Mouse (Mus musculus) 3T3-L1 (cell line): ENCODE measurements around the gene Leng8.

Experiments used
- DNase-seq: peaks from one replicate; pipeline ENCODE4 v3.0.0-alpha.2; 2015; ENCODE audit warnings: low read depth, low spot score

Gene Leng8

DNA sequence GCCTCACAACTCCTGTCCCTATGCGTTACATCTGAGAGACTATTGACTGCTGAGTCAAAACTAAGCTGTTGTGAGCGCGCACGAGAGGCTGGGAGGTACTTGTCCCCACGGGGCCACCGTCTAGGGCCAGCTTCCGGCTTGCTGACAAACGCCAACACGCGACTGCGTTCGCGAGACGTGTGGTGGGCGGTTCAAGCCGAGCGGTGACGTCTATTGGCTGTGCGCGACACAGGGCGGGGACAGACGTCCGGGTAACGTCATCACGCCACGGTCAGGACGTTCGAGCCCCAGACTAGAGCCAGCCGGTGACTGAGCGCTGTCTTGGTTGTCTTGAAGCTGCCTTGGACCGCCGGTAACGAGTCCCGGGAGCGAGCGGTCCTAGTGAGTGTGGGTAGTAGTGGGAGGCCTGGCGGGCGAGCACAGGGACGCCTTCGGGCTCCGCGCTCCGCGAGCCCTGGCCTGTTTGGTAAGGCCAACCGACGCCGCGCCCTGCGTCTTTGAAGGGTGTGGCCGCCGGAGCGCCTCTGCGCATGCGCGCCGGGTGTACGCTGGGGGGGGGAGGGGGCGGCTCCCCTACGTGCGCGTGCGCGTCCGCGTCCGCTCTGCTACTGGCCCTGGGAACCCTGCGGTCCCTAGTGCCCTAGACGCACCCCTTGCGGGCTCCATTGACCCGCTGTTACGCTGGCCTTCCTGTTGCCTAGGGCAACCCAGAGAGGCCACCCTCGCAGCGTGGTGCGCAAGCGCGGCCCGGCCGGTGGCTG is at the start of gene Leng8:
Leng8 (plus strand) TSS at position 269 of the 761 bp plus-strand sequence.
- peak; percentile 96 for DNase-seq

DNA sequence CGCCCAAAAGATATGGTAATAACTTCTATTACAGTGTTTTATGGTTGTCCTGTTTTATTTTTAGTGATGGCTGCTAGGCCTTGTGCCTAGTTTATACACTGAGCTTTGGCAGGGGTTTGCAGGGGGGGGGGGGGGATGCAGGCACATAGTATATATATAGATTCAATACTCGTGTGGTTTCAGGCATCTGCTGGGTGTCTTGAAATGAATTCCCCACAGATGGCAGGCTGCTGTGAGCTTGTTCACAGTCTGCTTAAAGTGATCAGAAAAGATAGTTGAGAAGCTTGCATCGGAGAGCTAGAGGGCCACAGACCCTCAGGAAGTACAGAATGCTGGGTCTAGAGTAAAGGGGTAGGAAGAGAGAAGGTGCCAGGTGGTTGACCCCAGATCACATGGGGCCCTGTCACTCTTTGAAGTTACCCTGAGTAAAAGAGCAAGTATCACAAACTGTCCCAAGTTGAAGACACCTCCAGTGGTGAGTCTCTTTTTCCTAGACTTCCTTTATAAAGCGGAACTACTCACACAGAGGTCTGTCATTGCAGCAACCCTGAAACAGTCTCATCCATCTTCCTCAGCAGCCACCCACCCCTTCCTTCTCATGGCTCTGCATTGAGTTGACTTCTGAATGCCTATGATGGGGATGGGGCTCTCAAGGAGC is 49.5 kb upstream of the Leng8 start:
- DNase-seq = no peak

GRCm38 (mm10) chr7:4087896-4088480 is 48.9 kb upstream of the Leng8 start:
- DNase-seq = no peak

GRCm38 (mm10) chr7:4088679-4089078 is 48.2 kb upstream of the Leng8 start:
- no peak for DNase-seq

GRCm38 (mm10) chr7:4091170-4091569 is 45.7 kb upstream of the Leng8 start:
- DNase-seq = no peak

DNA sequence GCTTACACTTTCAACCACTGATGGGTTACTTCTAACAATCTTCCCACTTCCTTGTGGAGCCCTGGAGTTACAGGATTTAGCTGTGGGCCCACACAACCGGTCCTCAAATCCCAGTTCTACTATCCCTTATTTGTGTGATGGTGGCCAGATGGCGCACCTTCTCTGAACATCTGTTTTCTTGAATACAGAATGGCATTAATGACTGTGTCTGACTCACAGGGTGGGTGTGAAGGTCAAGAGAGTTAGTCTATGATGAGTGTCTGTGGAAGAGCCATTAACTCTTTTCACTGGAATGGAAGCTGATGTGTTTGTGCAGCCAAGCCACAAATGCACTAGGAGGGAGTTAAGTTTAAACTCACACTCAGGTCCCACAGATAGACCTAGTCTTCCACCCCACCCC is 38.5 kb upstream of the Leng8 start:
- DNase-seq = peak; percentile 62

- peak; percentile 77 for DNase-seq
Measured at GRCm38 (mm10) chr7:4098832-4099231, 38.0 kb upstream of the Leng8 start.

DNA sequence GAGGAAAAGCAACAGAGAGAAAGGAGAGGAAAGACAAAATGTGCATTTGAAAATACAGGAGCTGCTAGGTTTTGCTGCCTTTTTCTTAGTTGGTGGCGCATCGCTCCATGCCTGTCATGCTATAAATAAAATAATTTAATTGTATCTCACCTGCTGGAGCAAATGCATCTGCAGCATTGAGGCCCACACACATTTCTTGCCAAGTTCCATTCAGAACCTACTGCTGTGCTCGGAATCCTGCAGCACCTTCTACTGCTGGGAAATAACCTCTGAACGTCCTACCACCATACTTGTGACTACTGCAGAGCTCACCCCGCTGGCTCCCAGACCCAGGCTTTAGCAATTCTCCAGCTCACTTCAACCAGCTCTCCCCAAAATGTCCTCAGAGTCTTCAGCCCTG is 35.7 kb upstream of the Leng8 start:
- DNase-seq = no peak

DNA sequence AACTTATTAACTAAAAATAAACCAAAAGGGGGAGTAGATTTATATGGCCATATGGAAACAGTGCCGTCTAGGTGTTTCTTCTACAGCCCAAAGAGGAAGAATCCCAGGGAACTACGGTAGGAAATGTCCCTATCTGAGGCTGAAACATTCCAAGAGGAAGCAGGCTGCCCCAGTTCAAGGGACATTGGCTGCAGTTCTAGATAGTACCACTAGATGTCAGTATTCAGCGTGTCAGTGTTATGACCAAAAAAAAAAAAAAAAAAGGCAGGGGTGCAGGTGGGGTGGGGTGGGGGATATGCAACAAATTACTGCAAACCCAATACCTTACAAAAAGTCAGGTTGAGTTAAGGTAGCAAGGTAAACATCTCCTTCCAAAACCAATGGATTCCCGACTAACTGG is 33.4 kb upstream of the Leng8 start:
- DNase-seq = peak; percentile 74

- DNase-seq = no peak
Measured at GRCm38 (mm10) chr7:4111766-4112165, 25.1 kb upstream of the Leng8 start.

DNA sequence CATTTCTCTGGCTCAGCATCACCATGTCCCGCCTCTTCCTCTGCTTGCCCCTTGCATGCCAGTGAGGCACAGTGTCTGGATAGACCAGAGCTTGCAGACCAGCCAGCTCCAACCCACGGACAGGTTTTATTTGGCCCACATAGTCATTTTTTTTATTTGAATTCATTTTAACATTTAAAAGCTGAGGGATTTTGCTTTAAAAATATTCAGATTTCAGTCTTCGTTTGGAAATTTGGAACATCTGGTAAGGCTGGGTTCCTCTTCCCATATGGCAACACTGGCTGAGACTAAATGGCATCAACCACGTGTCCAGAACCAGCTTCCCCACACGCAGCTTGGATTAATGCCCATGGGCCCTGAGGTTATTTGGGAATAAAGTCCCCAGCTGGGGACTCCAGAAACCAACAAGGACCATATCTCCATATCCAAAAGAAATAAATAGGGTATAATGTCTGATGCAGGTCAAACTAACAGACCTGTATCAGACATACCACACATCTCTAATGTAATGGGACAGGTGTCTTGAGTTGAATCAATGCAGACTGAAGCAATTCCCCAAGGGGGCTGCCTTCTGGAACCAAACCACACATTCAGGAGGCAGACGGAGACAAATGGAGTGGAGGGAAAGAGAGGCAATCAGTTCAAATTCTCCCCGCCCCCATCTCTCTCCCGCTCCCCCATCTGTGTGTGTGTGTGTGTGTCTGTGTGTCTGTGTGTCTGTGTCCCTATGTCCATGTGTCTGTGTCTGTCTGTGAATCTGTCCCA is 19.6 kb upstream of the Leng8 start:
- DNase-seq = no peak

DNA sequence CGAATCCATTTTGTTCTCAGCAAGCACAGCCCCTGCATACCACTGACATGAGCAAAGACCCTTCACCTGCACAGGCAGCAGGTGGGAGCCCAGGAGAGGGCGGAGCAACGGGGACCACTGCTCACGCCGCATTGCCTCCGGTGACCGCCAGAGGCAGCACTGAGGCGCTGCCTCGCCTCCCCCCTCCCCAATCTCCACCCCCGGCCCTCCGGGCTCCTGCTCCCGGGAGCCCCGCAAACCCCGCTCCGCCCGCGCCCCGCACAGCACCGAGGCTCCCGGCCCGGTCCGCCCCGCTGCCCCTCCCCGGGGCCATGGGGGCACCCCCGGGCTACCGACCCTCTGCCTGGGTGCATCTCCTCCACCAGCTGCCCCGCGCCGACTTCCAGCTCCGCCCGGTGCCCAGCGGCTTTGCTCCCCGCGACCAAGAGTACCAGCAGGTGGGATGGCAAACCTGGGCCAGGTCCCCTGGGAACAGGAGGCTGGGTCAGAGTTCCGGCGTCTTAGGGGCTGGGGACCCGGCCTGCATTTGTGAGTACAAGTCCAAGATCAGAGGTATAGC is 17.4 kb upstream of the Leng8 start, which contains the start of gene Ttyh1:
Ttyh1 (plus strand) TSS at position 65 of the 559 bp plus-strand sequence.
- DNase-seq = no peak

DNA sequence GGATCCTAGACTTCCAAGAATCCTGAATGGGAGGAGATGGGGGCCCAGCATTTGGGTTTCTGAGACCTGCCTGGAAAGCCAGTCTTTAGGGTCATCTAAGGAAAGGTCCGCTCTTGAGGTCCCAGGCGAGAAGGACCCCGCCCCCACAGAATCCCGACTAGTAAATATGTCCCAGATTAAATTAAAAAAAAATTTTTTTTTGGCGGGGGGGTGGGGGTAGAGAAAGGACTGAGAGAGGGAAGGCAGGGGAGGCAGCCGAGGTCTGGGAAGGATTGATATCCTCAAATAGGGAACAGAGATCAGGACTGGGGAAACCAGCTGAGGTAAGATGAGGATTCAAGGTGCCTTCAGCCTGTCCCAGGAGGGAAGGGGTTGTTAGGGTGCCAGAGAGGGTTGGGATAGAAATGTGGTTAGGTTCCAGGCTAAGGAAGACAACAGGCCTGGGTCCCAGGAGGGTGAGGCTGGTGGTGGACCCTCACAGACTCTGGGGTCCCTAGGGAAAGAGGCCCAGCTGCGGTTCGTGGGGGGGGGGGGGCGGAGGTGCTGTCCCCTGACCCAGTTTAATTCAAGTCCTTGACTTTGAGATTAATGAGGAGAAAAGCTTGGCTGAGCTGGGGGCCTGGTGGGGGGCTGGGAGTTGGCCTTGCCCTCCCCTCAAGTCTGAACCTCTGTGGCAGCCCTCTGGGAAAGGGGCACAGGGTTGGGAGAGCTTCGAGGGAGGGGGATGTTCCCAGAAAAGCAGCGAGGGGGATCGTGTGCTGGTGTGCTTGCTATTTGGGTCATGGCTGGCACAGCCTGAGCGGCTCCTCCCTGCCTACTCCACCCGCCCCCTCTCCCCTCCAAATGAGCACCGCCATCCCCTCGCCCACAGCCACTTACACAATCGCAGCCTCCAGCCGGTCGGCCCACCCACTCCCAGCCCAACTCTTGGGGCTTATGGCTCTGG is 16.6 kb upstream of the Leng8 start:
- no peak for DNase-seq

DNA sequence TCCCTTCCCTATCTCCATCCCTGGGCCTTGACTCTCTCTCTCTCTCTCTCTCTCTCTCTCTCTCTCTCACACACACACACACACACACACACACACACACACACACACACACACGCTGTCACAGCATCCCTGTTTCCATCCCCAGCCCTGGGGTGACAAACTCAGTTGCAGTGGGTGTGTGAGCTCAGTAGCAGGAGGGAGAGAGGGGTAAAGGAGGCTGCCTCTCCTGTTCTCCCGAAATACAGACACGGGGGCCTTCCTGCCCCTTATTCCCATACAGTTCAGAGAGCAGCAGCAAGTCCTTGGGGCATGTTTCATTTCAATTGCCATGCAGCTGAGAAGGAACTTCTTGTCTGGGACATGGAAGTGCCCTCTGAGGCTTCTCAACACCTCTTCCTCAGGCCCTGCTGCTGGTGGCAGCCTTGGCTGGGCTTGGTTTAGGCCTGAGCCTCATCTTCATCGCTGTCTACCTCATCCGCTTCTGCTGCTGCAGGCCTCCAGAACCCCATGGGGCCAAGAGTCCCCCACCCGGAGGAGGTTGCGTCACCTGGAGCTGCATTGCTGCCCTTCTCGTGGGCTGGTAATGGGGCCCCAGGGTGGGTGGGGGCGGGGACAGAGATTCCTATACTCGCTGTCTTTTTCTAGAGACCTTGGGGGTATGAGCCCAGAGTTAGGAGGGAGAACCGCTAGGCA is 14.6 kb upstream of the Leng8 start:
- no peak for DNase-seq

DNA sequence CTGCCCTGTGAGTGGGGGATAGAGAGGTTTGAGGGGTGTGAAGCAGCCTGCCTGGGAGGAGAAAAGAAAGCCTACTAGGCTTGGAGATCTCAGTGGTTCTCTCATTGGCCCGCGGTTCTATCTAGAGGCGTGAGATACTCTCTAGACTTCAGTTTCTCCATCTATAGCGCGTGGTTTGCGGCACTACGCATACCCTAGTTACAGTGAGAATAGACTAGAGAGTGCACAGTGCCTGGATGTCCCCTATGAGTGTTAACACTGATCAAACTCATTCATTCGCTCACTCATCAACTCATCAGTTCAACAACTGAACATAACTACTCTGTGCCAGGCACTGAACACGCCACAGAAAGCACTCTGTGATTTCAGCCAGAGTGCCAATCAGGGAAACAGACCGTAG is 14.1 kb upstream of the Leng8 start:
- no peak for DNase-seq

DNA sequence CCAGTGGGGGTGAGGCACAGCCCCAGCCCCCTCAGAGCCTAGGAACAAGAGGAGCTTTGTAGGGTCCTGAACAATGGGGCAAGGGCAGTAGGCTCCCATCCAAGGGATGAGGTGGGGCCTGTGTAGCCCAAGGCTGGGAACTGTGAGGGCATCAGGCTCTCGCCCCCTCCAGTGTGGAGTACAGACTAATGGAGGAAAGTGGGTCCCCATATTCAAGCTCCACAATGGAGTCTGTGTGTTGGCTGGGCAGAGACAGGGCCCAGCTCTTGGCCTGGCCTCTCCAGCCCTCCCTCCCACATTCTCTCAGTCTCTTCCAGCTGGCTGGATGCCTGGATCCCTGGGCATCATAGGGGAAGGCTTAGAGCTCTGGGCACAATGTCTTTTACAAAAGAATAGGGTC is 13.1 kb upstream of the Leng8 start:
- DNase-seq = peak; percentile 63

DNA sequence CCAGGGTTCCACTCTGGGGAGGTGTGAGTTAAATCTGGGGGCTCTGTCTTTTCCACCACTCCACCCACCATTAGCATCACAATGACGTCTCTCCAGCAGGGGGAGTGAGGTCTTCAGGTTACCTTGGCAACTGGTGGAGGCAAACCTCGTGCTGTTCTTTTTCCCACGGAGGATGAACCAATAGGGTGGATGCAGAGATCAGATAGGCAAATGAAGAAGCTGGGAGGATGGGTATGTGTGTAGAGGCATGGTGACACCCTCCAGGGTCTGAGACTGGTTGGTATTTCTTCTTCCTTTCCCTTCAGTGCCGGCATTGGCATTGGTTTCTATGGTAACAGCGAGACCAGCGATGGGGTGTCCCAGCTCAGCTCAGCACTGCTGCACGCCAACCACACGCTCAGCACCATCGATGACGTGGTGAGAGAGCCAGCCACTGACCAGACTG is 12.5 kb upstream of the Leng8 start:
- peak; percentile 33 for DNase-seq

GRCm38 (mm10) chr7:4124856-4125255 is 12.0 kb upstream of the Leng8 start:
- no peak for DNase-seq

DNA sequence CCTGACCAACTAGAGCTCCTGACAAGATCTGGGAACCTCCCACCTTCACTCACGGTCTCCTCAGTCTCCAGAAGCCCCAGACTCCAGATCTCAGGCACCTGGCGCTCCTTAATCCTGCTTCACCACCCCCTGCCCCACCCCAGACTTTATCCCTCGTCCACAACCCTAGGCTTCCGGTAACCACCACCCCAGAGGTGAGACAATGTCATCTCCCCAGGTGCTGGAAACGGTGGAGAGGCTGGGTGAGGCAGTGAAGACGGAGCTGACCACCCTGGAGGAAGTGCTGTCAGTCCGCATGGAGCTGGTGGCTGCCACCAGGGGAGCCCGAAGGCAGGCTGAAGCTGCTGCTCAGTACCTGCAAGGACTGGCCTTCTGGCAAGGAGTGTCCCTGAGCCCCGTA is 11.5 kb upstream of the Leng8 start:
- DNase-seq = no peak
